Mouse (Mus musculus) liver, embryonic 14.5 days (tissue): ENCODE results near the gene Icam1. TPM values are rescaled to one million over a fixed set of nuclear protein-coding genes. Genes with fewer than 3 reads are reported as not detected.

Experiments
- ATAC-seq: fragments of 200-750 bp; cut with Nextera tagmentation; 2 replicates; pipeline ENCODE4 v1.8.0; 2017; ENCODE audit warnings: moderate number of reproducible peaks, mild to moderate bottlenecking, moderate library complexity; ENCODE audit not compliant: insufficient read depth
- DNase-seq, 3 experiments: peaks; one replicate each; pipeline ENCODE4 v3.0.0-alpha.2; 2012 to 2013; ENCODE audit warnings: low read depth in 3 of 3, low spot score in 3 of 3
- H3K27ac ChIP-seq: fragments of 300-500 bp; sonication (generic); 2 replicates; pipeline ENCODE4 v1.5.1; 2014; ENCODE audit warnings: moderate library complexity, mild to moderate bottlenecking, control low read depth, inconsistent platforms
- H3K27me3 ChIP-seq: fragments of 300-500 bp; sonication (generic); 2 replicates; pipeline ENCODE4 v1.6.1; 2014; ENCODE audit warnings: mild to moderate bottlenecking, low read length, moderate library complexity; ENCODE audit not compliant: control insufficient read depth, insufficient read depth
- H3K36me3 ChIP-seq: fragments of 300-500 bp; sonication (generic); replicated peaks from 2 replicates; pipeline ENCODE4 v1.6.1; 2014; ENCODE audit warnings: low read depth; ENCODE audit not compliant: control insufficient read depth, insufficient read depth
- H3K4me1 ChIP-seq, 2 experiments: fragments of 200-500 bp in 1 of 2; fragments of 300-500 bp in 1 of 2; sonication (generic) in 1 of 2; replicated peaks; 2 replicates each; pipeline ENCODE4 v1.6.1; 2012 to 2014; ENCODE audit warnings: antibody characterized with exemption in 1 of 2, inconsistent platforms in 1 of 2, low read length in 1 of 2; ENCODE audit not compliant: control insufficient read depth in 2 of 2, insufficient read depth in 2 of 2
- H3K4me2 ChIP-seq: fragments of 300-500 bp; sonication (generic); 2 replicates; pipeline ENCODE4 v1.6.1; 2014; ENCODE audit warnings: low read depth, mild to moderate bottlenecking, control low read depth, moderate library complexity
- H3K4me3 ChIP-seq, 2 experiments: fragments of 200-500 bp in 1 of 2; fragments of 300-500 bp in 1 of 2; sonication (generic) in 1 of 2; 2 replicates each; pipeline ENCODE4 v1.5.1; 2012 to 2014; ENCODE audit warnings: low read depth in 2 of 2, low read length in 2 of 2, mild to moderate bottlenecking in 2 of 2, control low read depth in 1 of 2, inconsistent platforms in 1 of 2, moderate library complexity in 1 of 2; ENCODE audit not compliant: insufficient read depth in 1 of 2
- H3K9ac ChIP-seq: fragments of 300-500 bp; sonication (generic); replicated peaks from 2 replicates; pipeline ENCODE4 v1.6.1; 2014; ENCODE audit warnings: mild to moderate bottlenecking, control low read depth, moderate library complexity
- H3K9me3 ChIP-seq: fragments of 300-500 bp; sonication (generic); 2 replicates; pipeline ENCODE4 v1.6.1; 2016; ENCODE audit warnings: low read length, mixed read lengths; ENCODE audit not compliant: control insufficient read depth
- CTCF ChIP-seq: IDR thresholded peaks from 2 replicates; pipeline ENCODE4 v1.5.1; 2016; ENCODE audit warnings: antibody characterized with exemption, low read depth, control low read depth
- EP300 ChIP-seq: IDR thresholded peaks from 2 replicates; pipeline ENCODE4 v1.6.1; 2016; ENCODE audit warnings: antibody characterized with exemption, low read depth
- WGBS: fragments of 180-500 bp; shearing (Covaris S2); extraction: QIAGEN DNeasy Blood & Tissue Kit; methylation state at CpG from one replicate; pipeline ENCODE4 v1.1.7; 2014; ENCODE audit not compliant: insufficient replicate concordance; 5-methylcytosine and 5-hydroxymethylcytosine counted together
- polyA plus RNA-seq, 2 experiments: library from polyadenylated mRNA; depleted of rRNA in 1 of 2; stranded (reverse) in 1 of 2; unstranded in 1 of 2; fragments of >200 nt; fragmentation: Nextera tagmentation in 1 of 2; extraction: Ambion mirVana in 1 of 2; gene quantifications; 2 replicates each; pipeline versions ENCODE4 v1.2.1 to v1.2.3; 2012 to 2014

Gene Icam1
- polyA plus RNA-seq (2012; rRNA removed): 5.4 and 6.9 TPM in 2 replicates
- 7.9 and 9.1 TPM in 2 replicates for polyA plus RNA-seq (2014; fragmentation: Nextera tagmentation; extraction: Ambion mirVana)

DNA sequence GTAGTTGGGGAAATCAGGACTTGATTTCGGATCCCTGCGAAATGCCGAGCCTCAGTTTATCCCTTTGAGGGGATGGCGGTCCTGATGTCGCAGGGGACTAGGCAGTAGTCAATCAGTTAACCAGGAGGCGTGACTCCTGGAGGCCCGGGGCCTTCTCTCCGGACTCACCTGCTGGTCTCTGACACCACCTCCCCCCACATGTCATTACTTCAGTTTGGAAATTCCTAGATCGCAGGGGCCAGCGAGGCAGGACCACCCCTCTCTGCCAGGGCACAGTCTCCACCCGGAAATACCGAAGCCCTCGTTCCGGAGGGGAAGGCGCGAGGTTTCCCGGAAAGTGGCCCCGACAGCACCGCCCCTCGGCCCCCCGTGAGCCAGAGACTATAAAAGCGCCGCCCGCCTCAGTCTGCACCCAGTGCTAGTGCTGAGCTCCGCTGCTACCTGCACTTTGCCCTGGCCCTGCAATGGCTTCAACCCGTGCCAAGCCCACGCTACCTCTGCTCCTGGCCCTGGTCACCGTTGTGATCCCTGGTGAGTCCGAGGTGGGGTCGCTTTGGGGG, at the start of gene Icam1:
Gene Icam1 (plus strand): TSS at position 415 of the 560 bp plus-strand sequence.
- Histone ChIP-seq H3K27me3 (peaks cover 34% of the 10 kb centered on the region), H3K36me3 (no peaks in the 10 kb centered on the region), H3K4me2 (peak within 1 kb of the TSS; percentile 49), H3K9me3 (no peaks in the 10 kb centered on the region), H3K9ac (peak within 1 kb of the TSS; percentile 34), H3K4me1 (peaks cover 8 to 26% of the 10 kb centered on the region in 2 experiments), H3K27ac (no peak within 1 kb of the TSS), H3K4me3 (peak within 1 kb of the TSS; percentile 48 to 53)
- DNase-seq (peak in 1 of 3 experiments; percentile 37), ATAC-seq (peak; percentile 57)
- under 1% methylated on average over 30 of the region's 30 CpGs for WGBS
- no peak for TF ChIP-seq CTCF

DNA sequence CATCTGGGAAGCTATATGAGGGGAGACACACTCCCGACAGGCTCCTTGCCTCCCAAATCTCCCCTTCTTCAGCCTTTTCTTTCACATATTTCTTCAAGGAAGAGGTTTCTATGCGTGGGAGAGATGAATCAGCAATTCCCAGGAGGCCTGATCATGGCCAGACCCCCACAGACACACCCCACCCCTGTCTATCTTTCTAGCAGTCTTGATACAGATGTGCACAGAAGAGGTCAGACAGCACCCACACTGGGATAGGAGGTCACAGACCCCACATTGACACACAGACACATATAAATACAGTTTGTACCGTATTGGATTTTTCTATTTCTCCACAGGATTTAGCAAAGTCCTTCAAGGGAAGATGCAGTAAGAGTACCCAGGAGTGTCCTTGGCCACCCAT, 49.8 kb upstream of the Icam1 start:
- TF ChIP-seq CTCF (no peak), EP300 (no peak)
- Histone ChIP-seq H3K4me1 (peaks cover 3 to 14% of the 10 kb centered on the region in 2 experiments), H3K4me2 (no peak overlapping the region), H3K36me3 (no peaks in the 10 kb centered on the region), H3K9me3 (no peaks in the 10 kb centered on the region), H3K27me3 (no peaks in the 10 kb centered on the region), H3K4me3 (no peak overlapping the region), H3K27ac (no peak overlapping the region), H3K9ac (no peak overlapping the region)
- ATAC-seq (peak; percentile 40; the same call in 1 of the 2 replicates), DNase-seq (no peak)
- 39% methylated on average over 3 of the region's 3 CpGs for WGBS

DNA sequence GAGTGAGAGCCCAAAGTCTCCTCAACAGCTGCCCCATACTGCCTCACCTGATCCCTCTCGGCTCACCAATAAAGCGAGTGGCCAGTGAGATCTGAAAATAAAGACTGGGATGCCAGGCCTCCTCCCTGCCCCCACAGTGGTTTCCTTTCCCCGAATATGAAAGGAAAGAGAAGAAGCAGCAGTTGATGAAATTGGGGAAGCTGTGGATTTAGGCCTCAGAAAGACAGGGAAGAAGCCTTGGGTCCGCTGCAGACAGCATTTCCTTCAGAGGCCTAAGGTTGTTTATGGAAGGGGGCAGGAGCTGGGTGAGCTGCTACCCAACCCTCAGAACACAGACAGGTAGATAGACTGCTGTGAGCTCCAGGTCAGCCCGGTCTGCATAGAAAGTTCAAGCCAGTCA, 49.0 kb upstream of the Icam1 start:
- H3K4me1 ChIP-seq: peaks cover 3 to 14% of the 10 kb centered on the region in 2 experiments
- no peak for ATAC-seq
- no peaks in the 10 kb centered on the region for H3K9me3 ChIP-seq
- H3K4me3 ChIP-seq: no peak overlapping the region
- TF ChIP-seq CTCF (no peak), EP300 (no peak)
- H3K27me3 ChIP-seq: no peaks in the 10 kb centered on the region
- DNase-seq: no peak
- 38% methylated on average over 5 of the region's 5 CpGs for WGBS
- H3K9ac ChIP-seq: no peak overlapping the region
- no peak overlapping the region for H3K27ac ChIP-seq
- no peaks in the 10 kb centered on the region for H3K36me3 ChIP-seq
- no peak overlapping the region for H3K4me2 ChIP-seq

DNA sequence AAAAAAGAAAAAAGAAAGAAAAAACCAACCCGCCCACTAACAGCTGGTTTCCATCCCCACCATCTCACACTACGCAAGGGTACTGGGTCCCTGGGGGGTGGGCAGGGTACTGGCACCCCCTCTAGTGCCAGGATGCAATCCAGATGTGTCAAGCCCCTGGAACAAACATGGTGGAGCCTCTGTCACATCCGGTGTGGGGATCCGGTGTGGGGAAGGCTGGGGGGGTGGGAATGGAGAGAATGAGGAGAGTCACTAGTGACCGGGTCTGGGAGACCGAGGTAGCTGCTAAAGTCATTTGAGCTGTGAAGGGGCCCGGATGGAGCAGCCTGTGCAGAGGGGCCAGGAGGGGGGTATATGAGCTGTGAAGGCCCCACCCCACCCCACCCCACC, 44.0 kb upstream of the Icam1 start:
- no peaks in the 10 kb centered on the region for H3K27me3 ChIP-seq
- no peak overlapping the region for H3K4me3 ChIP-seq
- no peak overlapping the region for H3K9ac ChIP-seq
- TF ChIP-seq CTCF (no peak), EP300 (no peak)
- H3K4me1 ChIP-seq: peaks cover 3 to 15% of the 10 kb centered on the region in 2 experiments
- ATAC-seq: no peak
- no peaks in the 10 kb centered on the region for H3K36me3 ChIP-seq
- no peaks in the 10 kb centered on the region for H3K9me3 ChIP-seq
- H3K4me2 ChIP-seq: no peak overlapping the region
- no peak overlapping the region for H3K27ac ChIP-seq
- DNase-seq: no peak
- 72% methylated on average over 7 of the region's 7 CpGs for WGBS

DNA sequence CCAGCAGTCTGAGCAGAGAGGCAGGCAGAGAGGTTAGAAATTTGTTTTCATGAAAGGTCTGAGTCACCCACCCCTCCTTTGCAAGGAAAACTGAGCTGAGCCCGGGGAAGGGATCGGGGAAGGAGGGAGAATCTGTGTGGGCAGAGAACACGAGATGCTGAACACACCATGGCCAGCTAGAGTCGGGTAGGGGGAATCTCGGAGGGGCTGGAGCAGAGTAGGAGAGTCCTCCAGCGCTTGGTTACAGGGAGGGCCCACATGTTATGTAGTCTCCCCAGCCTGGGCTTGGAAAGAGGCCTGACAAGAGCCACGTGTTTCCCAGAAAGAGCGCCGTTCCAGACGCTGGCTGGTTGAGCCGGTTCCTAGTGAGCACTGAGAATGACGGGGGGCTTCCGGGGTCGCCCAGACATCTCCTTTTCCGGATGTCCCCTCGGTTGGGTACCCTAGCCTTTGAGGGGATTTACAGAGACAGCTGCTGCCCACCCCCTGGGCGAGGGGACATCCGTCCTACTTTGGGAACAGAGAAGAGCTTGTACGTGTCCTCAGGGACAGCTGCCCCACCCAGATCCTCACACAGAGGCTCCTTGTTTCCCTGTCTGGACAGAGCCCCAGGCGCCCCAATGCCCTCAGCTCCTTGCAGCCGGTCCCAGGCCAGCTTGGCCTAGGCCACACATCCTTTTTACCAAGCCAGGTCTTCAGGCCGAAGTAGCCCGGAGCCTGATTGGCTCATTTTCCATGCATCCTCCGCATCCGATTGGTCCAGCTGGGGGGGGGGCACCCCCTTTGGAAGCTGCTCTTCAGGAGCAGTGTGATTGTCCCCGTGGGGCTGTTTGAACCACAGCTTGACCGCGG, 43.4 kb upstream of the Icam1 start:
- no peak for TF ChIP-seq EP300
- TF ChIP-seq CTCF: no peak
- Histone ChIP-seq H3K27me3 (no peaks in the 10 kb centered on the region), H3K4me3 (no peak overlapping the region), H3K36me3 (no peaks in the 10 kb centered on the region), H3K4me2 (no peak overlapping the region), H3K27ac (no peak overlapping the region), H3K9me3 (no peaks in the 10 kb centered on the region), H3K9ac (no peak overlapping the region), H3K4me1 (peaks cover 3 to 19% of the 10 kb centered on the region in 2 experiments)
- DNase-seq (no peak), ATAC-seq (no peak)
- 63% methylated on average over 28 of the region's 28 CpGs for WGBS
